Mouse (Mus musculus): ENCODE data around the gene Thbs1. TPM values are rescaled to one million over a fixed set of nuclear protein-coding genes. Genes with fewer than 3 reads are reported as not detected.
"Not testable (repeated sequence)": the region's sequence is repeated elsewhere in the genome, so short reads cannot be mapped to it uniquely, and the experiment has no call there.

The Thbs1 gene
- total RNA-seq, 2 experiments from 2014 or later = 27.7 to 43.6 TPM

- DNase-seq (ENCODE audit: low spot score in 2 of 2) = not testable (repeated sequence)
Measured at GRCm38 (mm10) chr2:118147749-118148148, 36.1 kb downstream of the Thbs1 start.

- no peak for DNase-seq (ENCODE audit: low spot score in 2 of 2)
Measured at GRCm38 (mm10) chr2:118148321-118149142, 36.9 kb downstream of the Thbs1 start.

- peak; percentile 25 to 43 for DNase-seq (ENCODE audit: low spot score in 2 of 2)
Measured at GRCm38 (mm10) chr2:118149855-118150563, 38.3 kb downstream of the Thbs1 start.

GRCm38 (mm10) chr2:118158095-118158494 lies 46.4 kb downstream of the Thbs1 start:
- DNase-seq (ENCODE audit: low spot score in 2 of 2) = no peak

- no peak for DNase-seq (ENCODE audit: low spot score in 2 of 2)
Measured at GRCm38 (mm10) chr2:118159126-118159525, 47.5 kb downstream of the Thbs1 start.

- DNase-seq (ENCODE audit: low spot score in 2 of 2) = no peak
Measured at GRCm38 (mm10) chr2:118160547-118160946, 48.9 kb downstream of the Thbs1 start.

GRCm38 (mm10) chr2:118160991-118161390 lies 49.3 kb downstream of the Thbs1 start:
- DNase-seq (ENCODE audit: low spot score in 2 of 2) = no peak

- DNase-seq (ENCODE audit: low spot score in 2 of 2) = no peak
Measured at GRCm38 (mm10) chr2:118162486-118162885, 50.8 kb downstream of the Thbs1 start.

- DNase-seq (ENCODE audit: low spot score in 2 of 2) = no peak
Measured at GRCm38 (mm10) chr2:118164137-118164536, 52.5 kb downstream of the Thbs1 start.

GRCm38 (mm10) chr2:118165691-118166090 lies 54.0 kb downstream of the Thbs1 start:
- no peak for DNase-seq (ENCODE audit: low spot score in 2 of 2)

- no peak for DNase-seq (ENCODE audit: low spot score in 2 of 2)
Measured at GRCm38 (mm10) chr2:118167731-118168130, 56.1 kb downstream of the Thbs1 start.

- DNase-seq (ENCODE audit: low spot score in 2 of 2) = no peak
Measured at GRCm38 (mm10) chr2:118168225-118168624, 56.5 kb downstream of the Thbs1 start.

GRCm38 (mm10) chr2:118174558-118175383 lies 63.1 kb downstream of the Thbs1 start:
- DNase-seq (ENCODE audit: low spot score in 2 of 2) = no peak

Other genes with a start within 250 kb of the Thbs1 start
- under 1 TPM in 1 of 2 experiments, not detected in 1; 0.26 TPM for gene Fsip1, start 145.1 kb downstream of the Thbs1 start, total RNA-seq (2021)